Mouse (Mus musculus): ENCODE data around the gene E4f1. TPM values are rescaled to one million over a fixed set of nuclear protein-coding genes. Genes with fewer than 3 reads are reported as not detected.
"Not testable (repeated sequence)": the region's sequence is repeated elsewhere in the genome, so short reads cannot be mapped to it uniquely, and the experiment has no call there.

E4f1 gene
- polyA plus RNA-seq, 1 experiment from 2014 or later = 39.7 TPM

GRCm38 (mm10) chr17:24469336-24469909 lies 690 bp downstream of the E4f1 start:
- ATAC-seq (ENCODE audit: low read depth) = no peak
- no peaks in the 10 kb centered on the region for H3K27me3 ChIP-seq
- H3K4me3 ChIP-seq = peak overlapping the region; percentile 91
- WGBS = 18% methylated on average over 7 of the region's 7 CpGs
- H3K9me3 ChIP-seq = no peaks in the 10 kb centered on the region
- H3K9ac ChIP-seq = peak overlapping the region; percentile 73
- peaks cover 16% of the 10 kb centered on the region for H3K36me3 ChIP-seq
- H3K4me1 ChIP-seq (replicated peaks) = peaks cover 42% of the 10 kb centered on the region
- peak overlapping the region; percentile 91 for H3K27ac ChIP-seq (replicated peaks)
- H3K4me2 ChIP-seq = peak overlapping the region; percentile 100

DNA sequence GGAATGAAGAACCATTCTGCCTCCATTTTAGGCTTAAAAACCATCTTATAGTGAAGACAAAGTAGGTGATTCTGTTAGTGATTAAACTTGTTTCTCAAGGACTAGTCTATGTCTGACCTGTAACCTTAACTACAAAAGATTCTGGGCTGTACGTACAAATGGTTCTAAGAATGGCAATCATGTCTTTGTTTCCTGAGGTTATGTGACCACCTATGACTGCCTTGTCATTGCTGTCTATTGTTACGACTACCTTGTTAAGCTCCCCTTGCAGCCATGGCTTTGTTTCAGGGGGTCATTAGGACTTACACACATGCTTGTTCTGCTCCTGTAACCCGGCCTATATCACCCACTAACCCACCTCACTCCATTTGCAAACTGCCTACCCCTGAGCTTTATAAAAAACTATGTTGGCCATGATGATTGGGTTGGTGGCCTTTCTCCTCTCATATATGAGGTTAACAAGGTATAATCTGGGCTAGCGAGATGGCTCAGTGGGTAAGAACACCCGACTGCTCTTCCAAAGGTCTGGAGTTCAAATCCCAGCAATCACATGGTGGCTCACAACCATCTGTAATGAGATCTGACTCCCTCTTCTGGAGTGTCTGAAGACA lies 1.4 kb downstream of the E4f1 start:
- no peak for ATAC-seq (ENCODE audit: low read depth)
- no peak overlapping the region for H3K27ac ChIP-seq (replicated peaks)
- 85% methylated on average over 5 of the region's 5 CpGs for WGBS
- peaks cover 9% of the 10 kb centered on the region for H3K36me3 ChIP-seq
- H3K4me3 ChIP-seq = no peak overlapping the region
- H3K9ac ChIP-seq = no peak overlapping the region
- peaks cover 35% of the 10 kb centered on the region for H3K4me1 ChIP-seq (replicated peaks)
- H3K9me3 ChIP-seq = no peaks in the 10 kb centered on the region
- H3K27me3 ChIP-seq = no peaks in the 10 kb centered on the region
- no peak overlapping the region for H3K4me2 ChIP-seq

- Histone ChIP-seq H3K9ac (no peak overlapping the region), H3K27ac (replicated peaks) (no peak overlapping the region), H3K4me3 (no peak overlapping the region), H3K4me2 (no peak overlapping the region), H3K27me3 (no peaks in the 10 kb centered on the region), H3K4me1 (replicated peaks) (no peaks in the 10 kb centered on the region), H3K9me3 (no peaks in the 10 kb centered on the region), H3K36me3 (no peaks in the 10 kb centered on the region)
- no peak for ATAC-seq (ENCODE audit: low read depth)
- WGBS = 56% methylated on average over 6 of the region's 6 CpGs
Observed at GRCm38 (mm10) chr17:24463374-24464133, 6.6 kb downstream of the E4f1 start.

DNA sequence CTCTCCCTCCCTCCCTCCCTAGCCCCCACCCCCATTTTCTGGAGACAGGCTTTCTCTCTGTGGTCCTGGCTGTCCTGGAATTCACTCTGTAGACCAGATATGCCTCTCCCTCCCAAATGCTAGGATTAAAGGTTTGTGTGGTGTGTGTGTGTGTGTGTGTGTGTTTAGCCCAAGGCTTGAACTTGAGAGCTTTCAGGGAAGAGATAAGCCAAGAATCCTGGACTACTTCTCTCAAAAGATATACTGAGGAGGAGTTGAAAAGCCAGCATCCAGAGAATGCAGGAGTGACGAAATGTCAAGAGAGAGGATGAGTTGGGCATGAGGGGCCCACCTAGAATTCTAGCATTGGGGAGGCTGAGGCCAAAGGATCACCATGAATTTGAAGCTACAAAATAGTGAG lies 7.2 kb downstream of the E4f1 start:
- Histone ChIP-seq H3K4me2 (no peak overlapping the region), H3K4me1 (replicated peaks) (no peaks in the 10 kb centered on the region), H3K9ac (no peak overlapping the region), H3K36me3 (no peaks in the 10 kb centered on the region), H3K4me3 (no peak overlapping the region), H3K27ac (replicated peaks) (no peak overlapping the region), H3K9me3 (no peaks in the 10 kb centered on the region), H3K27me3 (no peaks in the 10 kb centered on the region)
- WGBS = 82% methylated on average over 1 of the region's 1 CpGs
- no peak for ATAC-seq (ENCODE audit: low read depth)

DNA sequence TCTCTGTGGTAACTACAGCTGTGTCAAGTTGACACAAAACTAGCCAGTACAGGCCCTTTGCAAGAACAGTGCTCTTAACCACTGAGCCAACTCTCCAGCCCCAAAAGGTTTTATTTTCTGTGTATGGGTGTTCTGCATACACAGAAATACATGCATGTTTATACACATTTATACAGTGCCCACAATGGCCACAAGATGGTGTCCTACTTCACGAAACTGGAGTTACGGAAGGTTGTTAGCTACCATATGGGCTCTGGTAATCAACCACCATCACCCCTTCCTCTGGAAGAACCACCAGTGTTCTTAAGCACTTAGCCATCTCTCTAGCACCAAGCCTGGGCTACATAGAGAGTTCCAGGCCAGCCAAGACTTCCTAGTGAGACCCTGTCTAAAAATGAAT lies 8.5 kb downstream of the E4f1 start:
- Histone ChIP-seq H3K4me1 (replicated peaks) (no peaks in the 10 kb centered on the region), H3K9me3 (no peaks in the 10 kb centered on the region), H3K4me2 (no peak overlapping the region), H3K36me3 (no peaks in the 10 kb centered on the region), H3K27me3 (no peaks in the 10 kb centered on the region), H3K9ac (no peak overlapping the region), H3K27ac (replicated peaks) (no peak overlapping the region), H3K4me3 (no peak overlapping the region)
- no peak for ATAC-seq (ENCODE audit: low read depth)
- 76% methylated on average over 2 of the region's 2 CpGs for WGBS

GRCm38 (mm10) chr17:24455523-24456206 lies 14.4 kb downstream of the E4f1 start:
- not testable (repeated sequence) for H3K27me3 ChIP-seq; H3K36me3 ChIP-seq; H3K27ac ChIP-seq (replicated peaks); H3K9me3 ChIP-seq; H3K9ac ChIP-seq
- Histone ChIP-seq H3K4me1 (replicated peaks) (peaks cover 27% of the 10 kb centered on the region), H3K4me2 (peak overlapping the region; percentile 87), H3K4me3 (peak overlapping the region; percentile 91)
- 55% methylated on average over 10 of the region's 10 CpGs for WGBS
- ATAC-seq (ENCODE audit: low read depth) = peak; percentile 40

- H3K4me1 ChIP-seq (replicated peaks) = peaks cover 27% of the 10 kb centered on the region
- H3K4me2 ChIP-seq = peak overlapping the region; percentile 87
- no peaks in the 10 kb centered on the region for H3K27me3 ChIP-seq
- H3K9me3 ChIP-seq = no peaks in the 10 kb centered on the region
- peak overlapping the region; percentile 91 for H3K4me3 ChIP-seq
- H3K36me3 ChIP-seq = peaks cover 14% of the 10 kb centered on the region
- under 1% methylated on average over 57 of the region's 67 CpGs for WGBS
- H3K27ac ChIP-seq (replicated peaks) = peak overlapping the region; percentile 95
- peak overlapping the region; percentile 94 for H3K9ac ChIP-seq
- ATAC-seq (ENCODE audit: low read depth) = peak; percentile 97
Observed at GRCm38 (mm10) chr17:24454756-24455522, 15.2 kb downstream of the E4f1 start.

GRCm38 (mm10) chr17:24454218-24454755 lies 15.8 kb downstream of the E4f1 start:
- Histone ChIP-seq H3K9ac (peak overlapping the region; percentile 94), H3K27me3 (no peaks in the 10 kb centered on the region), H3K27ac (replicated peaks) (peak overlapping the region; percentile 95), H3K36me3 (peaks cover 20% of the 10 kb centered on the region), H3K9me3 (no peaks in the 10 kb centered on the region), H3K4me2 (peak overlapping the region; percentile 87), H3K4me1 (replicated peaks) (peaks cover 27% of the 10 kb centered on the region), H3K4me3 (peak overlapping the region; percentile 91)
- WGBS = 13% methylated on average over 14 of the region's 14 CpGs
- ATAC-seq (ENCODE audit: low read depth) = no peak

DNA sequence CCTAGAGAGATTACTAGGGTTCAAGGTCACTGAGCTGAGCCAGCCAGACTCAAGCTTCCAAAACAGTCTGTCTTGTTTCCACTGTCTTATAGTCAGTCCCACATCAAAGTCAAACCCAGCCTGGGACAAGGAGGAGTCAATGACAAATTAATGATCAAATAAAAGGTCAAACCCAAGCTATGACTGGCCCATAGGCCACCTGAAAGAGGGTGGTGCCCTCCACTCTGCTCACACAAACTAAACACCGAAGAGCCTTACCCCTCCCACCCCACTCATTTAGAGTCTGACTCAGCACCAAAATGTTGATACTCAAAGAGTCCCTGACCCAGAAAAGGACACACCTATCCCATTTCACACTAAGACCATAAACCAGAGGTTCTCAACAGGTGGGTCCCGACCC lies 16.7 kb downstream of the E4f1 start:
- Histone ChIP-seq H3K4me3 (peak overlapping the region; percentile 91), H3K36me3 (peaks cover 29% of the 10 kb centered on the region), H3K4me2 (peak overlapping the region; percentile 87), H3K9ac (no peak overlapping the region; the same call in 1 of the 2 replicates), H3K27me3 (no peaks in the 10 kb centered on the region), H3K4me1 (replicated peaks) (peaks cover 27% of the 10 kb centered on the region), H3K27ac (replicated peaks) (no peak overlapping the region), H3K9me3 (no peaks in the 10 kb centered on the region)
- no peak for ATAC-seq (ENCODE audit: low read depth)
- 84% methylated on average over 2 of the region's 2 CpGs for WGBS

GRCm38 (mm10) chr17:24451220-24451619 lies 18.9 kb downstream of the E4f1 start:
- Histone ChIP-seq H3K36me3 (peaks cover 51% of the 10 kb centered on the region), H3K9ac (no peak overlapping the region), H3K4me3 (no peak overlapping the region), H3K4me2 (no peak overlapping the region), H3K27ac (replicated peaks) (no peak overlapping the region), H3K4me1 (replicated peaks) (peaks cover 27% of the 10 kb centered on the region), H3K9me3 (no peaks in the 10 kb centered on the region), H3K27me3 (no peaks in the 10 kb centered on the region)
- no peak for ATAC-seq (ENCODE audit: low read depth)
- 93% methylated on average over 6 of the region's 6 CpGs for WGBS

GRCm38 (mm10) chr17:24449507-24449906 lies 20.6 kb downstream of the E4f1 start:
- Histone ChIP-seq H3K9ac (no peak overlapping the region), H3K27ac (replicated peaks) (no peak overlapping the region), H3K36me3 (peaks cover 68% of the 10 kb centered on the region), H3K4me3 (no peak overlapping the region), H3K9me3 (no peaks in the 10 kb centered on the region), H3K4me1 (replicated peaks) (peaks cover 26% of the 10 kb centered on the region), H3K27me3 (no peaks in the 10 kb centered on the region), H3K4me2 (no peak overlapping the region)
- WGBS = 95% methylated on average over 6 of the region's 6 CpGs
- no peak for ATAC-seq (ENCODE audit: low read depth)
